Mouse (Mus musculus) brain, embryonic 14.5 days (tissue): ENCODE results near the gene Ccni.

Experiments
- CTCF ChIP-seq: fragments of 200-500 bp; IDR thresholded peaks from 2 replicates; pipeline ENCODE4 v1.5.1; 2012; ENCODE audit warnings: inconsistent platforms, mild to moderate bottlenecking, moderate library complexity, borderline replicate concordance; ENCODE audit not compliant: insufficient read depth, insufficient read length; ENCODE audit errors: extremely low read depth
- POLR2A ChIP-seq: fragments of 200-500 bp; IDR thresholded peaks from 2 replicates; pipeline ENCODE4 v1.6.1; 2012; ENCODE audit warnings: mild to moderate bottlenecking, inconsistent platforms, borderline replicate concordance; ENCODE audit not compliant: poor library complexity, insufficient read depth, insufficient read length, severe bottlenecking; ENCODE audit errors: extremely low read depth

DNA sequence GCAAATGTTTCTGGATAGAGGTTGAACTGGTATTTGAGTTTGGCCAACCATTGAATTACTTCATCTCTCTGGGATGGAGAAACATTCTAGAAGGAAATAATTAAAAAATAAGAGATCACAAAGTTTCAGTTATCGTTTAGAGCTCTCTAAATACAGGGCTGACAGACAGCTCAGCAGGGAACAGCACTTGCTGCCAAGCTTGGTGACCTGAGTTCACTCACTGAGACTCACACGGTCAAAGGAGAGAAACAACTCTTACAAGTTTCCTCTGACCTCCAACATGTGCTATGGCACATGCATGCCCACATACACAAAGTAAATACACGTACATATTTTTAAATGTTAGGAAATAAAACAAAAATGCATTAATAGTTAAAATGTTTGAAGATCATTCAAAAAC lies 16.7 kb downstream of the Ccni start:
- TF ChIP-seq CTCF (no peak), POLR2A (no peak)
